17 mouse cellular contexts compared by ENCODE assay signal in the genomic region with DNA sequence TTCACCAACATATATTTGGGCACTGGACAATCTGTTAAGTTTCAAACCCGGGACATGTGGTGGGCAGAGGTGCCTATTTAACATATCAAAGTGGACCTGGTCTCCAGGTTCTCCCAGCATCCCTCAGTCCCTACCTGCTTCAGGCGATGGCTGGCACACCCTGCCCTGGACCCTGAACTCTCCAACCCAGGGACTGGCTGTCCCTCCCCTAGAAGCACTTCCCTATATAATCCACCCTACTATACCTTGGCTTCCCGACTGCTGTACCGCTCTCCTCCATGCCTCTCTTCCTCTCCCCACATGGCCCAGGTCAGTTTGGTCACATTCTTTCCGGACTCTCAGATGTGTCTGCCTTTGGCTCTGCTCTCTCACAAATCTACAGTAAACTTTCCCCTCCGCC. TPM values are rescaled to one million over a fixed set of nuclear protein-coding genes. Genes with fewer than 3 reads are reported as not detected.
DNase-seq lines count a peak whose midpoint lies in the region; ATAC-seq lines count a peak whose summit lies in the region.
"Had no signal": no experiment of that assay in that cellular context is flagged by ENCODE, and none has a peak within 500 bp of the region (broad histone marks: within the 10 kb centered on the region; RNA-seq: fewer than 3 reads in every experiment).

No protein-coding gene starts in this region.

- H3K4me1 ChIP-seq in midbrain, embryonic 11.5 days (ENCODE audit: control insufficient read depth, insufficient read depth, low read length) = peaks cover 3% of the 10 kb centered on the region
- H3K4me1 ChIP-seq in midbrain, embryonic 14.5 days (ENCODE audit: control insufficient read depth, insufficient read depth, low read length) = no peaks in the 10 kb centered on the region
- no peaks in the 10 kb centered on the region; the same call in 1 of the 2 replicates for H3K4me1 ChIP-seq in intestine, embryonic 15.5 days (replicated peaks)
- no peaks in the 10 kb centered on the region for H3K4me1 ChIP-seq in heart, embryonic 11.5 days (ENCODE audit: control insufficient read depth, insufficient read depth, low read length)
- H3K4me1 ChIP-seq: embryonic facial prominence, embryonic 12.5 days had no signal

- no peak overlapping the region for H3K4me2 ChIP-seq in midbrain, embryonic 11.5 days
- H3K4me2 ChIP-seq in midbrain, embryonic 14.5 days (ENCODE audit: low read length) = no peak overlapping the region
- H3K4me2 ChIP-seq in intestine, embryonic 15.5 days (replicated peaks) = no peak overlapping the region
- no peak overlapping the region for H3K4me2 ChIP-seq in heart, embryonic 11.5 days
- H3K4me2 ChIP-seq: embryonic facial prominence, embryonic 12.5 days; forebrain, embryonic 12.5 days; hindbrain, embryonic 12.5 days had no signal

- peak; percentile 35 for DNase-seq in midbrain, embryonic 11.5 days (ENCODE audit: low spot score, missing footprints)
- no peak for DNase-seq in midbrain, embryonic 14.5 days
- DNase-seq in adrenal gland, adult (ENCODE audit: inconsistent age in 2 of 2, low spot score in 1 of 2) = no peak
- no peak for DNase-seq in cerebellum, postnatal 4 days (ENCODE audit: low spot score in 2 of 2)
- DNase-seq: adrenal gland, postnatal 14 days; gastrocnemius, postnatal 14 days; heart, postnatal 10 days; heart, postnatal 4 days had no signal

- H3K4me3 ChIP-seq in midbrain, embryonic 11.5 days (ENCODE audit: low read depth, low read length) = no peak overlapping the region
- no peak overlapping the region for H3K4me3 ChIP-seq in midbrain, embryonic 14.5 days (replicated peaks; ENCODE audit: low read depth, low read length)
- no peak overlapping the region for H3K4me3 ChIP-seq in intestine, embryonic 15.5 days (replicated peaks)
- H3K4me3 ChIP-seq in heart, embryonic 11.5 days (ENCODE audit: low read depth, low read length) = no peak overlapping the region
- H3K4me3 ChIP-seq: embryonic facial prominence, embryonic 12.5 days; forebrain, embryonic 12.5 days; hindbrain, embryonic 12.5 days had no signal

- H3K27ac ChIP-seq in midbrain, embryonic 11.5 days (ENCODE audit: low read depth, low read length) = no peak overlapping the region
- H3K27ac ChIP-seq in midbrain, embryonic 14.5 days (replicated peaks; ENCODE audit: low read depth, low read length) = no peak overlapping the region
- H3K27ac ChIP-seq in intestine, embryonic 15.5 days = no peak overlapping the region
- no peak overlapping the region for H3K27ac ChIP-seq in heart, embryonic 11.5 days (ENCODE audit: low read depth, low read length)
- H3K27ac ChIP-seq: embryonic facial prominence, embryonic 12.5 days; forebrain, embryonic 12.5 days; hindbrain, embryonic 12.5 days had no signal

- H3K9ac ChIP-seq in midbrain, embryonic 11.5 days (ENCODE audit: low read length) = no peak overlapping the region
- no peak overlapping the region for H3K9ac ChIP-seq in midbrain, embryonic 14.5 days (replicated peaks; ENCODE audit: low read length)
- no peak overlapping the region for H3K9ac ChIP-seq in intestine, embryonic 15.5 days
- no peak overlapping the region for H3K9ac ChIP-seq in heart, embryonic 11.5 days (ENCODE audit: low read depth, low read length)
- H3K9ac ChIP-seq: embryonic facial prominence, embryonic 12.5 days; forebrain, embryonic 12.5 days; hindbrain, embryonic 12.5 days had no signal

- no peaks in the 10 kb centered on the region for H3K9me3 ChIP-seq in midbrain, embryonic 11.5 days (ENCODE audit: control insufficient read depth, low read length)
- no peaks in the 10 kb centered on the region for H3K9me3 ChIP-seq in midbrain, embryonic 14.5 days (ENCODE audit: control insufficient read depth, low read length)
- H3K9me3 ChIP-seq in intestine, embryonic 15.5 days = no peaks in the 10 kb centered on the region
- H3K9me3 ChIP-seq in heart, embryonic 11.5 days (replicated peaks; ENCODE audit: control insufficient read depth, low read length) = no peaks in the 10 kb centered on the region
- H3K9me3 ChIP-seq: embryonic facial prominence, embryonic 12.5 days; forebrain, embryonic 12.5 days; hindbrain, embryonic 12.5 days had no signal

- no peaks in the 10 kb centered on the region for H3K27me3 ChIP-seq in midbrain, embryonic 11.5 days (ENCODE audit: control insufficient read depth, insufficient read depth, low read length)
- no peaks in the 10 kb centered on the region for H3K27me3 ChIP-seq in midbrain, embryonic 14.5 days (ENCODE audit: control insufficient read depth, insufficient read depth, low read length)
- no peaks in the 10 kb centered on the region for H3K27me3 ChIP-seq in intestine, embryonic 15.5 days (replicated peaks)
- no peaks in the 10 kb centered on the region for H3K27me3 ChIP-seq in heart, embryonic 11.5 days (ENCODE audit: control insufficient read depth, insufficient read depth, low read length)
- H3K27me3 ChIP-seq: embryonic facial prominence, embryonic 12.5 days; forebrain, embryonic 12.5 days; hindbrain, embryonic 12.5 days had no signal

- no peak for ATAC-seq in midbrain, embryonic 11.5 days (ENCODE audit: low FRiP score)
- no peak for ATAC-seq in midbrain, embryonic 14.5 days (ENCODE audit: low FRiP score, low TSS enrichment)
- ATAC-seq in intestine, embryonic 15.5 days = peak; percentile 80
- ATAC-seq in megakaryocyte, adult 5-6 weeks (ENCODE audit: poor library complexity, severe bottlenecking) = 0 out of 2 replicates have a peak, but pooled peaks have one; percentile 21
- no peak for ATAC-seq in heart, embryonic 11.5 days (replicated peaks; ENCODE audit: insufficient number of reproducible peaks, low FRiP score, low TSS enrichment)
- ATAC-seq: forebrain, embryonic 16.5 days; hindbrain, embryonic 16.5 days had no signal

- H3K36me3 ChIP-seq in midbrain, embryonic 11.5 days (ENCODE audit: control insufficient read depth, insufficient read depth, low read length) = no peaks in the 10 kb centered on the region
- no peaks in the 10 kb centered on the region for H3K36me3 ChIP-seq in midbrain, embryonic 14.5 days (ENCODE audit: control insufficient read depth, insufficient read depth, low read length)
- no peaks in the 10 kb centered on the region for H3K36me3 ChIP-seq in intestine, embryonic 15.5 days
- H3K36me3 ChIP-seq in heart, embryonic 11.5 days (ENCODE audit: control insufficient read depth, insufficient read depth, low read length) = no peaks in the 10 kb centered on the region
- H3K36me3 ChIP-seq: embryonic facial prominence, embryonic 12.5 days; forebrain, embryonic 12.5 days; G1E; hindbrain, embryonic 12.5 days had no signal

- WGBS in midbrain, embryonic 11.5 days = 74% methylated on average over 6 of the region's 6 CpGs
- 68% methylated on average over 6 of the region's 6 CpGs for WGBS in midbrain, embryonic 14.5 days
- 55% methylated on average over 6 of the region's 6 CpGs for WGBS in intestine, embryonic 15.5 days
- 59% methylated on average over 6 of the region's 6 CpGs for WGBS in heart, embryonic 11.5 days (ENCODE audit: insufficient replicate concordance)

RNA-seq across cellular contexts. Expression of a gene that starts 44.4 kb away (rescaled TPM):
- 2.4 TPM in 2 replicates for polyA plus RNA-seq in midbrain, embryonic 11.5 days (2014; fragmentation: Nextera tagmentation; extraction: Ambion mirVana)
- polyA plus RNA-seq in midbrain, embryonic 14.5 days (2014; fragmentation: Nextera tagmentation; extraction: Ambion mirVana) = 14.2 and 14.7 TPM in 2 replicates
- polyA plus RNA-seq in intestine, embryonic 15.5 days (2015; fragmentation: Nextera tagmentation; extraction: Ambion mirVana) = 4.7 and 4.9 TPM in 2 replicates
- total RNA-seq in megakaryocyte, adult 5-6 weeks (2015) = 0.91 and 1.5 TPM in 2 replicates
- total RNA-seq in megakaryocyte, adult 5-6 weeks (2017) = 0.37 and 0.62 TPM in 2 replicates
- polyA plus RNA-seq in heart, embryonic 11.5 days (2014; fragmentation: Nextera tagmentation; extraction: Ambion mirVana) = 0.58 and 0.77 TPM in 2 replicates

RNA-seq across cellular contexts. Expression of a gene that starts 51.3 kb away (rescaled TPM):
- 53.0 and 67.3 TPM in 2 replicates for polyA plus RNA-seq in midbrain, embryonic 11.5 days (2014; fragmentation: Nextera tagmentation; extraction: Ambion mirVana)
- 38.0 and 43.8 TPM in 2 replicates for polyA plus RNA-seq in midbrain, embryonic 14.5 days (2014; fragmentation: Nextera tagmentation; extraction: Ambion mirVana)
- 76.5 and 96.8 TPM in 2 replicates for polyA plus RNA-seq in intestine, embryonic 15.5 days (2015; fragmentation: Nextera tagmentation; extraction: Ambion mirVana)
- 37.9 and 41.0 TPM in 2 replicates for total RNA-seq in megakaryocyte, adult 5-6 weeks (2015)
- 56.9 and 61.8 TPM in 2 replicates for total RNA-seq in megakaryocyte, adult 5-6 weeks (2017)
- 64.5 and 70.7 TPM in 2 replicates for polyA plus RNA-seq in heart, embryonic 11.5 days (2014; fragmentation: Nextera tagmentation; extraction: Ambion mirVana)

Comparison
In these comparisons a context has a peak if more than half of its experiments do, and no peak if none do; other contexts are left out.
1. ATAC-seq: peak in intestine, embryonic 15.5 days (single experiment) and megakaryocyte, adult 5-6 weeks (single experiment); none in midbrain, embryonic 11.5 days (single experiment), midbrain, embryonic 14.5 days (single experiment) and heart, embryonic 11.5 days (single experiment).